Mouse (Mus musculus) E14TG2a.4 (cell line): ENCODE measurements around the gene St8sia1.

Experiments
- CTCF ChIP-seq: conservative IDR thresholded peaks from 2 replicates; pipeline ENCODE4 v1.5.1; 2014; ENCODE audit warnings: low read length
- POU5F1 ChIP-seq: IDR thresholded peaks from 2 replicates; pipeline ENCODE4 v1.6.1; 2014; ENCODE audit warnings: low read length, borderline replicate concordance

- TF ChIP-seq CTCF (no peak), POU5F1 (no peak)
These were observed 126.9 kb downstream of the St8sia1 start for GRCm38 (mm10) chr6:142837326-142837725.
